Mouse (Mus musculus) midbrain, embryonic 15.5 days (tissue): ENCODE data around the gene Rai1. TPM values are rescaled to one million over a fixed set of nuclear protein-coding genes. Genes with fewer than 3 reads are reported as not detected.

Experiments
- ATAC-seq: fragments of 200-750 bp; cut with Nextera tagmentation; replicated peaks from 2 replicates; pipeline ENCODE4 v1.8.0; 2017; ENCODE audit warnings: moderate TSS enrichment
- H3K27ac ChIP-seq: fragments of 300-500 bp; sonication (generic); 2 replicates; pipeline ENCODE4 v1.5.1; 2015; ENCODE audit warnings: mild to moderate bottlenecking, inconsistent platforms
- H3K27me3 ChIP-seq: fragments of 300-500 bp; sonication (generic); replicated peaks from 2 replicates; pipeline ENCODE4 v1.6.1; 2015; ENCODE audit warnings: inconsistent platforms
- H3K36me3 ChIP-seq: fragments of 300-500 bp; sonication (generic); replicated peaks from 2 replicates; pipeline ENCODE4 v1.6.1; 2015; ENCODE audit warnings: inconsistent platforms
- H3K4me1 ChIP-seq: fragments of 300-500 bp; sonication (generic); 2 replicates; pipeline ENCODE4 v1.6.1; 2015; ENCODE audit warnings: inconsistent platforms
- H3K4me2 ChIP-seq: fragments of 300-500 bp; sonication (generic); 2 replicates; pipeline ENCODE4 v1.6.1; 2015; ENCODE audit warnings: inconsistent platforms, mild to moderate bottlenecking, moderate library complexity
- H3K4me3 ChIP-seq: fragments of 300-500 bp; sonication (generic); 2 replicates; pipeline ENCODE4 v1.5.1; 2015; ENCODE audit warnings: mild to moderate bottlenecking, inconsistent platforms
- H3K9ac ChIP-seq: fragments of 300-500 bp; sonication (generic); 2 replicates; pipeline ENCODE4 v1.6.1; 2015; ENCODE audit warnings: mild to moderate bottlenecking, inconsistent platforms
- H3K9me3 ChIP-seq: fragments of 300-500 bp; sonication (generic); 2 replicates; pipeline ENCODE4 v1.6.1; 2016; ENCODE audit warnings: inconsistent platforms
- WGBS: fragments of 180-500 bp; shearing (Covaris S2); methylation state at CpG from one replicate; pipeline ENCODE4 v1.1.7; 2015; ENCODE audit warnings: mixed read lengths; 5-methylcytosine and 5-hydroxymethylcytosine counted together
- polyA plus RNA-seq: library from polyadenylated mRNA; unstranded; fragments of >200 nt; fragmentation: Nextera tagmentation; extraction: Ambion mirVana; gene quantifications from 2 replicates; pipeline ENCODE4 v1.2.1, GENCODE M21; 2015

Rai1 gene
- 34.2 and 34.7 TPM in 2 replicates for polyA plus RNA-seq

DNA sequence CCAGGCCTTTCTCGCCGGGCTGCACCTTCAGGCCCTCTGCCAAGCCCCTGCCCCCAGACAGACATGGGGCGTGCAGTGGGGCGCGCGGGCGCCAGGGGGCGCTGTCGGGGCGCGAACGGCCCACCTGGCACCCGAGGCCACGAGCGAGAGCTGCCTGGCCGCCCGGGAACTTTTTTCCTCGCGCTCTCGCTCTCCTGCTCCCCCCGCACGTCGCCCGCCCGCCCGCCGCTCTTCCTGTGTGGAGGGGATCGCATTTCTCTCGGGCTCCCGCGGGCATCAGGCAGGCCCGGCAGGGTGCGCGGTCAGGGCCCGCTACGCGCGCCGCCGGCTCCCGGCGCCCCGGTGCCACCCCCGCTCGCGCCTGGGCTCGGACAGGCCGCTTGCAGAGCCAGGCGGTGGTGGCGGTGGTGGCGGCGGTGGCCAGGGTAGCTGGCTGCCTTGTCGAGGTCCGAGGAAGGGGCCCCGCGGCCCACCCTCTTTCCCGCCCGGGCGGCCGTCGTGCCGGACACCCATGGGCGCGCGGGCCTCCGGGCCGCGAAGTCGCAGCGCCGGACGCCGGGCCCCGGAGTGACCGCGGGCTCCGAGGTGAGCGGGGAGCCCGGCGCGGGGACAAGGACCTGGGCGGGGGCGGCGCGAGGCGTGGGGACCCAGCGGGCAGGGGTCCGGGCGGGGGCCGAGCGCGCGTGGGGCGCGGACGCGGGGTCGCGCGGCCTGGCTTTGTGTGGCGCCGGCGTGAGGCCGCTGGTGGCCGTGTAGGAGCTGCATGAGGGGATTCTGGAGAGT lies at the start of gene Rai1:
Gene Rai1 (plus strand): TSS at position 204 of the 783 bp plus-strand sequence.
- no peaks in the 10 kb centered on the region for H3K9me3 ChIP-seq
- no peaks in the 10 kb centered on the region for H3K36me3 ChIP-seq
- under 1% methylated on average over 81 of the region's 105 CpGs for WGBS
- peak within 1 kb of the TSS; percentile 88 for H3K27ac ChIP-seq
- H3K27me3 ChIP-seq, result no peaks in the 10 kb centered on the region
- H3K9ac ChIP-seq, result peak within 1 kb of the TSS; percentile 97
- H3K4me1 ChIP-seq, result peaks cover 41% of the 10 kb centered on the region
- ATAC-seq, result peak; percentile 83
- peak within 1 kb of the TSS; percentile 71 for H3K4me2 ChIP-seq
- peak within 1 kb of the TSS; percentile 65 for H3K4me3 ChIP-seq

DNA sequence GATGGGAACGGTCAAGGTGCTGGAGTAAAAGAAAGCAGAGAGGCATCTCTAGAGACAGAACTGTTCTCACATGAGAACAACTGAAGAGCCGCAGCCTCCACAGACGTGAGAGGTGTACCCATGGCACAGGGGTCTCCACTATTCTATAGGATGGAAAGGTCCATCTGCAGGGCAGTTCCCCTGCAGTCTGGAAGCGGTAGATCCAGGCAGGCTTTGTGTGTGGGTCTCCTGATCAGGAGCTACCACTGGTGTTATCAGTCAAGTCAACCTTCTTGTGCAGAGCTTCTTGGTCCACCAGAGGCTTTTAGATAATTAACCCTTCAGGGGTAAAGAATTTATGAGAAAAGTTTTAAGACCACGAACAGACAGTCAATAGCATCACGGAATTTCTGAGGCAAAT lies 48.3 kb upstream of the Rai1 start:
- Histone ChIP-seq H3K27me3 (no peaks in the 10 kb centered on the region), H3K4me3 (no peak overlapping the region), H3K4me2 (no peak overlapping the region), H3K27ac (no peak overlapping the region), H3K9ac (no peak overlapping the region), H3K4me1 (no peaks in the 10 kb centered on the region), H3K9me3 (no peaks in the 10 kb centered on the region), H3K36me3 (no peaks in the 10 kb centered on the region)
- ATAC-seq, result no peak
- 85% methylated on average over 6 of the region's 6 CpGs for WGBS

DNA sequence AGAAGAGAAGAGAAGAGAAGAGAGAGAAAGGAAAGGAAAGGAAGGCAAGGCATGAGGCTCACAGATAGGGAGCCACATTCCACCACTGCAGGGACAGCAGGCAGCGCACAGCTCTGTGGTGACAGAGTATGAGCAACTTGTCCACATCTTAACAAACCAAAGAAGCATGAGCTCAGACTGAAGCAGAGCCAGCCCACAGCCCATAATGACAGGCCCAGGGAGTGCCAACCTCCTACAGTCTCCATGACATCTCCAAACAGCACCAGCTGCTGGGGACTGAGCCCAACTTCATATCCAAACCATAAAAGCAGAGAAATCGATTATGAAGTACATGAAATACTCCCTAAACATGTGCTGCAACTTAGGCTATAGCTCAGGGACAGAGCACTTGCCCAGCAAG lies 46.8 kb upstream of the Rai1 start:
- no peak overlapping the region for H3K27ac ChIP-seq
- H3K4me3 ChIP-seq, result no peak overlapping the region
- no peaks in the 10 kb centered on the region for H3K9me3 ChIP-seq
- H3K27me3 ChIP-seq, result no peaks in the 10 kb centered on the region
- no peak overlapping the region for H3K9ac ChIP-seq
- no peak for ATAC-seq
- whole genome bisulfite sequencing, result 77% methylated on average over 2 of the region's 2 CpGs
- no peaks in the 10 kb centered on the region for H3K4me1 ChIP-seq
- no peaks in the 10 kb centered on the region for H3K36me3 ChIP-seq
- no peak overlapping the region for H3K4me2 ChIP-seq

DNA sequence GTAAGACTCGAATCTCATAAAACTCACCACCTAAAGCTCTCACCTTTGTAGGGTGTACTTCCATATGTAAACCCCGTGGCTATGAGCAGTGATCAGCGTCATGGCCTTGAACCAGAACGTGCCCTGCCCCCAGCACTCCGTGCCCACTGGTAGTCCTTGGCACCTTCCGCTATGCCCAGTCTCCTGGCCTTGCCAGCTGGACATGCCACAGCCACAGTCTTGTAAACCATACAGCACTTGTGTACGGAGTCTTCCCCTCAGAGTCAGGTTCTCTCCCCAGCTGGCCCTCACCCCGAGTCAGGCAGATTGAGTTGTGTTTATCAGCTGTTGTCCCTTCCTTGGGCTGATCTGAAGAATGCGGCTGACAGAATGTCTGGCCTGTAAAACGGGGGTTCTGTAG lies 46.4 kb upstream of the Rai1 start:
- no peak overlapping the region for H3K4me3 ChIP-seq
- H3K27ac ChIP-seq, result no peak overlapping the region
- 86% methylated on average over 10 of the region's 10 CpGs for WGBS
- no peak for ATAC-seq
- no peaks in the 10 kb centered on the region for H3K4me1 ChIP-seq
- no peaks in the 10 kb centered on the region for H3K27me3 ChIP-seq
- no peaks in the 10 kb centered on the region for H3K36me3 ChIP-seq
- H3K9ac ChIP-seq, result no peak overlapping the region
- no peaks in the 10 kb centered on the region for H3K9me3 ChIP-seq
- no peak overlapping the region for H3K4me2 ChIP-seq

DNA sequence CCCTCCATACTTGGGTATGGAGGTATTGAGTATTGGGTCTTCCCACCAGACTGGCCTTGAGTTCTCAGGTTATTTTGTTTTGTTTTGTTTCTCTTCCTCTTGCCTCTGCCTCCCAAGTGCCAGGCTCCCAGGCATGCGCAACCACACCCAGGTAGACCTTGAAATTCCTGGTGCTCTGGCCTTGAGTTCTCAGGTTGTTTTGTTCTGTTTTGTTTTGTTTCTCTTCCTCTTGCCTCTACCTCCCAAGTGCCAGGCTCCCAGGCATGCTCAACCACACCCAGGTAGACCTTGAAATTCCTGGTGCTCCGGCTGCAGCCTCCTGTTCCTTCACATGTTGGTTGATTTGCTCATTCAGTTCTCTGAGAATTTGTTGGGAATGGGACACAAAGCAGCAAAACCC lies 44.8 kb upstream of the Rai1 start:
- Histone ChIP-seq H3K27me3 (no peaks in the 10 kb centered on the region), H3K36me3 (no peaks in the 10 kb centered on the region), H3K27ac (no peak overlapping the region), H3K4me3 (no peak overlapping the region), H3K4me1 (no peaks in the 10 kb centered on the region), H3K9ac (no peak overlapping the region), H3K9me3 (no peaks in the 10 kb centered on the region), H3K4me2 (no peak overlapping the region)
- WGBS, result 97% methylated on average over 2 of the region's 2 CpGs
- no peak for ATAC-seq

DNA sequence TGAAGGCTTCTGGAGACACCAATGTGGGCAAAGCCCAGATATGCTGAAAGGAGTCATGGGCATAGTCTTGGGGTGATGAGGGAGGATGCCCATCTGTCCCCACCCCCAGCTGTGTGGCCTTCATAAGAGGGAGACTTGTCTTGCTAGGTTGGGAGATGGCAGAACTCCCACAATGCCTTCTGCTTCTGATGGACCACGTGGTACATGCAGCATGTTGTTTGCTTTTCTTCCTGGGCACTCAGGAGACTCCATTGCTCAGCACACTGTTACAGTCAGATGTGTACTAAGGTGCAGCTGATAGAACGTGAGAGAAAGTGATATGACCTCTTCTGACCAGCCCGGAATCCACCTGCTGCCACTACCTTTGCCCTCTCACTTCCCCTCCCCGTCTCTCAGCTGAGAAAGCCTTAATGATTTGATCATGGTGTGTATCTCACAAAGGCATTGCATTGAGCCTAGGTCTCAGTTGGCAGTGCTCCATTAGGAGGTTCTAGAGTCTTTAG lies 43.3 kb upstream of the Rai1 start:
- Histone ChIP-seq H3K27me3 (no peaks in the 10 kb centered on the region), H3K9me3 (no peaks in the 10 kb centered on the region), H3K4me1 (no peaks in the 10 kb centered on the region), H3K4me2 (no peak overlapping the region), H3K4me3 (no peak overlapping the region), H3K9ac (no peak overlapping the region), H3K36me3 (no peaks in the 10 kb centered on the region), H3K27ac (no peak overlapping the region)
- no peak for ATAC-seq
- 81% methylated on average over 4 of the region's 4 CpGs for WGBS

DNA sequence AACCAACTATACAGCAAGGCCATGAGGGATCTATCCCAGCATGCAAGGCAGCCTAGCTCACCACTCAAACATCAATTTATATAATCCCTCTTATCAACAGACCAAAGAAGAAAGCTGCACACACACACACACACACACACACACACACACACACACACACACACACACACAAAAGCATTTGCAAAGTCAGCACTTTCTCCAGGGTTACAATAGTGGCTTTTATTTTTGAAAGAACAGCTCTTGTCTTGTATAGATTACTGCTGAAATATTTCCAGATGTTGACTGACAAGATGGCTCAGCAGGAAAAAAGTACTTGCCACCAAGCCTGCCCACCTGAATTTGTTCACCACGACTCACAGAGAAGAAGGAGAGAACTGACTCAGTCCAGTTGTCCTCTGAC lies 39.5 kb upstream of the Rai1 start:
- Histone ChIP-seq H3K36me3 (no peaks in the 10 kb centered on the region), H3K27me3 (no peaks in the 10 kb centered on the region), H3K27ac (0 out of 2 replicates have a peak overlapping the region, but pooled peaks have one; percentile 7), H3K9me3 (no peaks in the 10 kb centered on the region), H3K4me1 (no peaks in the 10 kb centered on the region), H3K4me2 (no peak overlapping the region), H3K4me3 (no peak overlapping the region), H3K9ac (no peak overlapping the region)
- ATAC-seq, result no peak
- 70% methylated on average over 1 of the region's 1 CpGs for WGBS

DNA sequence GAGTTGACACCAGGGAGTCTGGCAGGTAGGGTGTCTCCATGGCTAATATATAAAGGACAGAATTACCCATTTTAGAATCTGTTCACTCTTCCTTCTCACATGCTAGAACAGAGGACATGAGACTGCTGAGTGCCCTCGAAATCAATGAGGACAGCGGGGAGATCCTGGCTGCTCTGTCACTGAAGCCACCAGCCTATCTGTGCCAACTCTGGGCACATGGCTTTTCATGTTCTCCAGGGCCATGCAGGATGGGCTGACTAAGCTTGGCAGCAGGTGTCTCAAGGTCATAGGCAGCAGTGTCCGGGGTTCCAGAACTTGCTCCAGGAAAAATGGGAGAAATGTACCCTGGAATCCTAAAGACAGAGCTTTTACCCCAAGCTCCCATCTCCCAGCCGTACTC lies 37.2 kb upstream of the Rai1 start:
- H3K4me2 ChIP-seq, result no peak overlapping the region
- H3K27me3 ChIP-seq, result no peaks in the 10 kb centered on the region
- no peaks in the 10 kb centered on the region for H3K36me3 ChIP-seq
- H3K9me3 ChIP-seq, result no peaks in the 10 kb centered on the region
- H3K4me1 ChIP-seq, result peaks cover 3% of the 10 kb centered on the region; the same call in 1 of the 2 replicates
- ATAC-seq, result no peak
- no peak overlapping the region for H3K9ac ChIP-seq
- WGBS, result 93% methylated on average over 4 of the region's 4 CpGs
- H3K27ac ChIP-seq, result no peak overlapping the region
- H3K4me3 ChIP-seq, result no peak overlapping the region

DNA sequence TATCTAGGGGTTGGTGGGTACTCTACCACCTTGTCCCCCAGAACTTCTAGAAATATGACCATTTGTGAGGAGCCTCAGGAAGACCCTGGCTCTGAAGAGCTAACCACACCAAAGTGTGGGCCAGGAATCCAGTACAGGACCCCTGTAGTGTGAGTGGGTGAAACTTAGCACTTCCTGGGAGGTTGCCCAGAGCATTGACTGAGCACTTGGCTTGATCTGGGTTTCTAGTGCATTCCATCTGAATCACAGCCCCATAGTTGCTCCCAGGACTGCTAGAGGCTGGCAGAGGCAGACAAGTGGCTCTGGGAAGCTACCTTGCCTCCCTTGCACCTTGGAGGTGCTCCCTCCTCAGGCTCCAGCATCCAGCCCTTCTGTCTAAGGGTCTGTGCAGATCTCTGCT lies 36.2 kb upstream of the Rai1 start:
- H3K27me3 ChIP-seq, result no peaks in the 10 kb centered on the region
- H3K4me3 ChIP-seq, result no peak overlapping the region
- H3K36me3 ChIP-seq, result no peaks in the 10 kb centered on the region
- no peak overlapping the region for H3K27ac ChIP-seq
- no peak overlapping the region for H3K4me2 ChIP-seq
- peaks cover 3% of the 10 kb centered on the region; the same call in 1 of the 2 replicates for H3K4me1 ChIP-seq
- no peak for ATAC-seq
- no peak overlapping the region for H3K9ac ChIP-seq
- H3K9me3 ChIP-seq, result no peaks in the 10 kb centered on the region

DNA sequence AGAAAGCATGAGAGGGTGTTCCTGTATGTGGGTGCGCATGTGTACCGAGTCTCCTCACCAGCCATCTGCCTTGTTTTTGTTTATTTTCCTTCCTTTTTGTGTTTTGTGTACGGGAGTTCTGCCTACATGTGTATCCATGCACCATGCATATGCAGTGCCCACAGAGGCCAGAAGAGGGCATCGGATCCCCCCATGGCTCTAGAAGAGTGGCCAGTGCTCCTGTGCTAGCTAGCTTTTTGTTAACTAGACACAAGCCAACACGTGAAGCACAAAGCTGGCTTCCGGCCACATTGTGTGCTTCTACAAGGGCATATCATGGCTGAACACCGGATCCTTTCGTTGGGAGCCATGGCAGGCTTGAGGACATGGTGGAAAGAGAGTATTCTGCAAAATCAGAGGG lies 34.2 kb upstream of the Rai1 start:
- no peak overlapping the region for H3K9ac ChIP-seq
- peaks cover 3% of the 10 kb centered on the region; the same call in 1 of the 2 replicates for H3K4me1 ChIP-seq
- H3K4me2 ChIP-seq, result no peak overlapping the region
- 31% methylated on average over 8 of the region's 8 CpGs for WGBS
- H3K36me3 ChIP-seq, result no peaks in the 10 kb centered on the region
- H3K4me3 ChIP-seq, result no peak overlapping the region
- H3K27ac ChIP-seq, result no peak overlapping the region
- H3K9me3 ChIP-seq, result no peaks in the 10 kb centered on the region
- H3K27me3 ChIP-seq, result no peaks in the 10 kb centered on the region
- ATAC-seq, result no peak

DNA sequence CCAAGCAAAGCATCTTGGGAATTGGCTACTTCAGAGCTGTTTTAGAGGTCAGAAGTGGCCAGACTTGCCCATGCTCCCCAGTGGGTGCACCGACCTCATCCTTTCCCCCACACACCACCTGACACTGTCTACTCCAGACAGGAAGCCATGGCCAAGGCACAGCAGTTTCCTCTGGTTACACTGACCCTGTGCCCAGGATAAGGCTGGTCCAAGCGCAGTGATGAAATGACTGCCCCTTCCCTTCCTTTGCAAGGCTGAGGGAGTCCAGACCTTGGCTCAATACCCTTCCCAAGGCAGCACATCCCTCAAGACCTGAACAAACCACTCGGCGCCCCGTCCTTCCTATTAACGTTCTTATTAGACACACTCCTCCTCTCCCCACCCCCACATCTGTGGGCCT lies 33.6 kb upstream of the Rai1 start:
- no peak for ATAC-seq
- H3K27me3 ChIP-seq, result no peaks in the 10 kb centered on the region
- H3K4me2 ChIP-seq, result no peak overlapping the region
- WGBS, result 97% methylated on average over 6 of the region's 6 CpGs
- H3K4me3 ChIP-seq, result no peak overlapping the region
- H3K9ac ChIP-seq, result no peak overlapping the region
- no peaks in the 10 kb centered on the region for H3K36me3 ChIP-seq
- no peak overlapping the region for H3K27ac ChIP-seq
- H3K4me1 ChIP-seq, result peaks cover 3% of the 10 kb centered on the region; the same call in 1 of the 2 replicates
- no peaks in the 10 kb centered on the region for H3K9me3 ChIP-seq

DNA sequence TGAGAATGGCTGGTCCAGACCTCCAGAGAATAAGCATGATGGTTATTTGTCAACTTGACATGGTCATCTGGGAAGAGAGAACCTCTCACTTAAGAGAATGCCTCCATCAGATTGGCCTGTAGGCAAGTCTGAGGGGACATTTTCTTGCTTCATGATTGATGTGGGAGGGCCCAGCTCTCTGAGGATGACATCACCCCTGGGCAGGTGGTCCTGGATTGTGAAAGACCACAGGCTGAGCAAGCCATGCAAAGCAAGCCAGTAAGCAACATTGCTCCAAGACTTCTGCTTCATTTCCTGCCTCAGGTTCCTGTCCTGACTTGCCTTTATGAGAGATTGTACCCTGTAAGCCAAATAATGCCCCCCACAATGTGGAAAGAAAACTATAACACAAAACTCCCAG lies 31.7 kb upstream of the Rai1 start:
- Histone ChIP-seq H3K9ac (no peak overlapping the region), H3K27ac (no peak overlapping the region), H3K4me1 (peaks cover 3% of the 10 kb centered on the region; the same call in 1 of the 2 replicates), H3K4me2 (no peak overlapping the region), H3K36me3 (no peaks in the 10 kb centered on the region), H3K4me3 (no peak overlapping the region), H3K9me3 (no peaks in the 10 kb centered on the region), H3K27me3 (no peaks in the 10 kb centered on the region)
- no peak for ATAC-seq

DNA sequence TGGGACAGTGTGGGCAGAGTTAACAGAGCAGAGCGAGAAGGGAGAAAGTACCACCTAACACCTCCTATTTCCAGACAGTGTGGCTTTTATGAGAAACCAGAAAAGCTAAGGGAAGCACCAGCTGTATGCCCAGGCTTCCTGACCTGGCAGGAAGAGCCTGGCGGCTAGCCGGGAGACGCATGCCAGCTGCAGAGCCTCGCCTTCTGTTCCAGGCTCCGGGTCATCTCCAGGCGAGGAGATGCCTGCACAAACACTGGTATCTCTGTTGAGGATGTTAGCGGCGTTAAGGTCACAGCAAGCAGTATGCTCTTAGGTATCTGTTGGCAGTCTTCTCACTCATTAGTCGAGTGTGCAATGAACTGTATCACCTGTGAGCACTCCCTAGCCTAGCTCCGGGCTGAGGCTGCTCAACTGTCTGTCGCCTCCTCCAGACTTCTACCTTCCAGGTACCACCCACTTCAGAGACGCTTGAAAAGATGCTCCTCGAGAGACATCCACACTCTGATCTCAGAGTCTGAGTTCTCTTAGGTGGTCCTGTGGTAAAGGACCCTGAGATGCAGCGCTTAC lies 30.8 kb upstream of the Rai1 start:
- Histone ChIP-seq H3K9ac (no peak overlapping the region), H3K27ac (no peak overlapping the region)
- WGBS, result 79% methylated on average over 15 of the region's 15 CpGs

More for the DNA sequence above, 30.8 kb upstream of the Rai1 start:
- no peaks in the 10 kb centered on the region for H3K36me3 ChIP-seq
- no peaks in the 10 kb centered on the region for H3K9me3 ChIP-seq
- H3K4me2 ChIP-seq, result no peak overlapping the region
- no peak overlapping the region for H3K4me3 ChIP-seq
- ATAC-seq, result no peak
- H3K27me3 ChIP-seq, result no peaks in the 10 kb centered on the region
- H3K4me1 ChIP-seq, result peaks cover 3% of the 10 kb centered on the region; the same call in 1 of the 2 replicates
